11 mouse cellular contexts compared by ENCODE assay signal in genomic region chr13:29356158-29356485, GRCm38 (mm10).
A peak's percentile ranks its signal among the peaks of the same experiment; 100 is the strongest.
DNase-seq lines count a peak whose midpoint lies in the region; ATAC-seq and TF ChIP-seq lines count a peak whose summit lies in the region.
"Had no signal": no experiment of that assay in that cellular context is flagged by ENCODE, and none has a peak within 500 bp of the region (broad histone marks: within the 10 kb centered on the region; RNA-seq: fewer than 3 reads in every experiment).

No protein-coding gene starts in this region.

- WGBS in hindbrain, embryonic 13.5 days = 22% methylated on average over 10 of the region's 10 CpGs
- 22% methylated on average over 10 of the region's 10 CpGs for WGBS in hindbrain, embryonic 16.5 days
- 40% methylated on average over 10 of the region's 10 CpGs for WGBS in heart, embryonic 16.5 days
- 12% methylated on average over 10 of the region's 10 CpGs for WGBS in limb, embryonic 14.5 days

- H3K9ac ChIP-seq in hindbrain, embryonic 13.5 days = peak overlapping the region; percentile 39; the same call in 1 of the 2 replicates
- H3K9ac ChIP-seq in hindbrain, embryonic 16.5 days (ENCODE audit: low read depth, low read length) = no peak overlapping the region
- peak overlapping the region; percentile 60 for H3K9ac ChIP-seq in heart, embryonic 16.5 days (ENCODE audit: low read length)
- H3K9ac ChIP-seq in limb, embryonic 14.5 days (ENCODE audit: low read depth, low read length, severe bottlenecking) = no peak overlapping the region; the same call in 1 of the 2 replicates

- H3K36me3 ChIP-seq in hindbrain, embryonic 13.5 days = no peaks in the 10 kb centered on the region; the same call in 1 of the 2 replicates
- H3K36me3 ChIP-seq in hindbrain, embryonic 16.5 days (ENCODE audit: control insufficient read depth, insufficient read depth, low read length) = no peaks in the 10 kb centered on the region
- H3K36me3 ChIP-seq in heart, embryonic 16.5 days (ENCODE audit: control insufficient read depth, insufficient read depth) = no peaks in the 10 kb centered on the region
- H3K36me3 ChIP-seq in limb, embryonic 14.5 days (ENCODE audit: control insufficient read depth, insufficient read depth, low read length) = no peaks in the 10 kb centered on the region

- no peak overlapping the region for H3K4me2 ChIP-seq in hindbrain, embryonic 13.5 days
- H3K4me2 ChIP-seq in hindbrain, embryonic 16.5 days (ENCODE audit: low read length) = no peak overlapping the region
- peak overlapping the region; percentile 37 for H3K4me2 ChIP-seq in heart, embryonic 16.5 days (ENCODE audit: low read depth, low read length)
- H3K4me2 ChIP-seq in limb, embryonic 14.5 days (replicated peaks; ENCODE audit: low read depth, low read length, severe bottlenecking) = peak overlapping the region; percentile 32

- ATAC-seq in hindbrain, embryonic 13.5 days (ENCODE audit: low FRiP score) = no peak
- no peak for ATAC-seq in hindbrain, embryonic 16.5 days
- 0 out of 2 replicates have a peak, but pooled peaks have one; percentile 31 for ATAC-seq in heart, embryonic 16.5 days (replicated peaks; ENCODE audit: extremely low read depth, insufficient read depth, low FRiP score)
- no peak for ATAC-seq in limb, embryonic 14.5 days (ENCODE audit: low FRiP score, low read depth)
- ATAC-seq in erythroblast, adult 5-6 weeks (replicated peaks; ENCODE audit: low FRiP score, poor library complexity, severe bottlenecking) = no peak
- no peak for ATAC-seq in megakaryocyte, adult 5-6 weeks (ENCODE audit: poor library complexity, severe bottlenecking)
- ATAC-seq: inflammation-experienced regulatory T-cells, adult 6 months had no signal

- H3K27ac ChIP-seq in hindbrain, embryonic 13.5 days = peak overlapping the region; percentile 15; the same call in 1 of the 2 replicates
- H3K27ac ChIP-seq in hindbrain, embryonic 16.5 days (ENCODE audit: low read depth, low read length) = no peak overlapping the region
- peak overlapping the region; percentile 21; the same call in 1 of the 2 replicates for H3K27ac ChIP-seq in heart, embryonic 16.5 days (ENCODE audit: low read length)
- no peak overlapping the region for H3K27ac ChIP-seq in limb, embryonic 14.5 days (replicated peaks; ENCODE audit: low read depth, low read length)

- peak; percentile 49 for DNase-seq in embryo, embryonic 11 days
- DNase-seq in limb, embryonic 14.5 days (ENCODE audit: low spot score) = no peak
- no peak for DNase-seq in layer of hippocampus, postnatal 25 days (ENCODE audit: extremely low spot score in 1 of 2, low spot score in 1 of 2)

- no peak for TF ChIP-seq POLR2A in limb, embryonic 14.5 days (IDR thresholded peaks at IDR 0.05; ENCODE audit: borderline replicate concordance, extremely low read depth, insufficient read depth, insufficient read length)

- H3K4me3 ChIP-seq in hindbrain, embryonic 13.5 days = no peak overlapping the region
- no peak overlapping the region for H3K4me3 ChIP-seq in hindbrain, embryonic 16.5 days (ENCODE audit: low read length)
- no peak overlapping the region for H3K4me3 ChIP-seq in heart, embryonic 16.5 days (ENCODE audit: low read length)
- H3K4me3 ChIP-seq in limb, embryonic 14.5 days (replicated peaks; ENCODE audit: low read length) = no peak overlapping the region
- H3K4me3 ChIP-seq: megakaryocyte, embryonic 14.5 days had no signal

- no peaks in the 10 kb centered on the region for H3K9me3 ChIP-seq in hindbrain, embryonic 13.5 days
- no peaks in the 10 kb centered on the region; the same call in 1 of the 2 replicates for H3K9me3 ChIP-seq in hindbrain, embryonic 16.5 days (ENCODE audit: control insufficient read depth, low read length)
- no peaks in the 10 kb centered on the region for H3K9me3 ChIP-seq in heart, embryonic 16.5 days (replicated peaks; ENCODE audit: control insufficient read depth, low read length)
- H3K9me3 ChIP-seq in limb, embryonic 14.5 days (ENCODE audit: control insufficient read depth, low read length) = no peaks in the 10 kb centered on the region

- H3K27me3 ChIP-seq in hindbrain, embryonic 13.5 days = no peaks in the 10 kb centered on the region
- H3K27me3 ChIP-seq in hindbrain, embryonic 16.5 days (replicated peaks; ENCODE audit: control insufficient read depth, insufficient read depth, low read length) = no peaks in the 10 kb centered on the region
- H3K27me3 ChIP-seq in heart, embryonic 16.5 days (ENCODE audit: control insufficient read depth, insufficient read depth, low read length) = no peaks in the 10 kb centered on the region
- no peaks in the 10 kb centered on the region for H3K27me3 ChIP-seq in limb, embryonic 14.5 days (ENCODE audit: control insufficient read depth, insufficient read depth, low read length)
- H3K27me3 ChIP-seq: CH12.LX; megakaryocyte, embryonic 14.5 days had no signal

- H3K4me1 ChIP-seq in hindbrain, embryonic 13.5 days (replicated peaks) = peaks cover 24% of the 10 kb centered on the region
- peaks cover 9% of the 10 kb centered on the region for H3K4me1 ChIP-seq in hindbrain, embryonic 16.5 days (ENCODE audit: control insufficient read depth, insufficient read depth, low read depth, low read length)
- H3K4me1 ChIP-seq in heart, embryonic 16.5 days (ENCODE audit: control insufficient read depth, insufficient read depth, low read length) = peaks cover 20% of the 10 kb centered on the region
- peaks cover 31% of the 10 kb centered on the region for H3K4me1 ChIP-seq in limb, embryonic 14.5 days (ENCODE audit: control insufficient read depth, insufficient read depth, low read length)

Comparison
In these comparisons a context has a peak if more than half of its experiments do, and no peak if none do; other contexts are left out.
1. H3K27ac ChIP-seq: peak in hindbrain, embryonic 13.5 days (single experiment) and heart, embryonic 16.5 days (single experiment); none in hindbrain, embryonic 16.5 days (single experiment) and limb, embryonic 14.5 days (single experiment).
2. H3K9ac ChIP-seq: peak in hindbrain, embryonic 13.5 days (single experiment) and heart, embryonic 16.5 days (single experiment); none in hindbrain, embryonic 16.5 days (single experiment) and limb, embryonic 14.5 days (single experiment).
3. H3K4me2 ChIP-seq: peak in heart, embryonic 16.5 days (single experiment) and limb, embryonic 14.5 days (single experiment); none in hindbrain, embryonic 13.5 days (single experiment) and hindbrain, embryonic 16.5 days (single experiment).